Mouse (Mus musculus) embryonic fibroblast, embryonic 13.5 days (primary cell): ENCODE measurements around the gene Rpf2.

Experiments
- CTCF ChIP-seq: IDR thresholded peaks from 2 replicates; pipeline ENCODE4 v1.5.1; 2011; ENCODE audit warnings: mild to moderate bottlenecking, control low read depth, low read length, moderate library complexity, borderline replicate concordance; ENCODE audit not compliant: insufficient read depth
- POLR2A ChIP-seq: IDR thresholded peaks from 2 replicates; pipeline ENCODE4 v1.6.1; 2011; ENCODE audit warnings: low read depth, mild to moderate bottlenecking, control low read depth, low read length, moderate library complexity

DNA sequence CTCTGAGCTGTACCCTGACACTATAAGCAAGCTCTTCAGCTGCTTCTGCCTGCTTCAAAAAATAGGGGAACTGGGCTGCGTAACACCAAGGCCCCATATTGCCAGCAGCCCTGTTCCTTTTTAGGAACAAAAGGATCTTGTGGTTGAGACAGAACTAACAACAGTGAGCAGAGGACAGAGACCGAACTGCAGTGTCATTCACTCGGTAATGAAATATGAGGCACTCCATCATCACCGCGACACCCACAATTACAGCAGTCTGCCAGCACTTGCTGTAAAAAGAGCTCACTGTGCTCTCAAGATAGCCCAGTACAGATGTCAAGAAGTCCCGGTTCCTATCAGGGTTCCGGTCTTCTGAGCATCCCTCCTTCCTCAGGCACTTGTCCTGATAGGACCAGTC lies 29.2 kb upstream of the Rpf2 start:
- TF ChIP-seq CTCF = no peak
- TF ChIP-seq POLR2A = no peak
